Mouse (Mus musculus) testis, adult 2 months (tissue): ENCODE results near the gene 5730409E04Rik. TPM values are rescaled to one million over a fixed set of nuclear protein-coding genes. Genes with fewer than 3 reads are reported as not detected.

Source experiments
- H3K27ac ChIP-seq: fragments of 200-500 bp; 2 replicates; pipeline ENCODE4 v1.5.1; 2012; ENCODE audit warnings: low read depth, low read length; ENCODE audit not compliant: control insufficient read depth, insufficient read depth
- H3K27me3 ChIP-seq: fragments of 200-500 bp; 2 replicates; pipeline ENCODE4 v1.6.1; 2012; ENCODE audit warnings: mild to moderate bottlenecking, low read length, moderate library complexity; ENCODE audit not compliant: control insufficient read depth, insufficient read depth
- H3K36me3 ChIP-seq: fragments of 200-500 bp; 2 replicates; pipeline ENCODE4 v1.6.1; 2012; ENCODE audit warnings: mild to moderate bottlenecking, low read length; ENCODE audit not compliant: control insufficient read depth, insufficient read depth
- H3K4me1 ChIP-seq: fragments of 200-500 bp; 2 replicates; pipeline ENCODE4 v1.6.1; 2012; ENCODE audit warnings: low read length; ENCODE audit not compliant: control insufficient read depth, insufficient read depth
- H3K4me3 ChIP-seq: fragments of 200-500 bp; 2 replicates; pipeline ENCODE4 v1.5.1; 2012; ENCODE audit warnings: low read depth, mild to moderate bottlenecking, low read length, moderate library complexity, mixed read lengths; ENCODE audit not compliant: control insufficient read depth
- CTCF ChIP-seq: fragments of 200-500 bp; IDR thresholded peaks from 2 replicates; pipeline ENCODE4 v1.5.1; 2012; ENCODE audit warnings: low read depth, mild to moderate bottlenecking, inconsistent platforms, low read length, moderate library complexity; ENCODE audit not compliant: control insufficient read depth, insufficient read depth, insufficient replicate concordance
- POLR2A ChIP-seq: fragments of 200-500 bp; IDR thresholded peaks from 2 replicates; pipeline ENCODE4 v1.6.1; 2012; ENCODE audit warnings: low read depth, mild to moderate bottlenecking, inconsistent platforms, low read length, moderate library complexity; ENCODE audit not compliant: control insufficient read depth
- polyA plus RNA-seq: library from polyadenylated mRNA; depleted of rRNA; stranded (reverse); fragments of >200 nt; gene quantifications from 2 replicates; pipeline ENCODE4 v1.2.3, GENCODE M21; 2012; rRNA removed

Gene 5730409E04Rik
- 2.2 and 2.4 TPM in 2 replicates for polyA plus RNA-seq

DNA sequence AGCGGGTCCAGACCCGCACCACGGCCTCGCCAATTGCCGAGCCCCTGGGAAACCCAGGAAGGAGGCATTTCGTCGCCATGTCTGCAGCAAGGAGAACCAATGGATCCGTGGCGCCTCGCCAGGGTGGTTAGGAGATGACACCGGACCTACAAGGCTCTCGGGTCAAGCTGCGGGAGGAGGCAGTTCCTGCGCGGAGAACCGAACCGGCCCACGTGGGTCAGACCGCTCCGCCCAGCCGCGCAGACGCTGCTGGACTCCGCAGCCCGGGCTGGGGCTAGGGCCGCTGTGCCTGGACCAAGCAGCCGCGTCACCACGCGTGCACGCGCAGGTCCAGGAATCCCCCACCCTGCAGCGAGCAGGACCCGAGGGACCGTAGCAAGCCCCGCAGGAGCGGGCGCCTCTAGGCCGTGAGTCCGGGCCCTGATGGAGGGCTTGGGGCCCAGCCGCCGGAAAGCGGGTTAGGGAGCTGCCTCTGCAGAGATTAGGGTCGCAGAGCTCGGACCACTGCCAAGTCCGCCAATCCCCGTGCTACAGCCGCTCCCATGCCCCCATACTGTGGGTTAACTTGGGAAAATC, at the start of gene 5730409E04Rik:
5730409E04Rik (plus strand) TSS at position 213 of the 576 bp plus-strand sequence.
- TF ChIP-seq POLR2A (peak; percentile 56; the same call in 1 of the 2 replicates), CTCF (no peak)
- H3K36me3 ChIP-seq: no peaks in the 10 kb centered on the region
- H3K27me3 ChIP-seq: no peaks in the 10 kb centered on the region
- H3K27ac ChIP-seq: peak within 1 kb of the TSS; percentile 2; the same call in 1 of the 2 replicates
- H3K4me3 ChIP-seq: peak within 1 kb of the TSS; percentile 83
- peaks cover 8% of the 10 kb centered on the region for H3K4me1 ChIP-seq

DNA sequence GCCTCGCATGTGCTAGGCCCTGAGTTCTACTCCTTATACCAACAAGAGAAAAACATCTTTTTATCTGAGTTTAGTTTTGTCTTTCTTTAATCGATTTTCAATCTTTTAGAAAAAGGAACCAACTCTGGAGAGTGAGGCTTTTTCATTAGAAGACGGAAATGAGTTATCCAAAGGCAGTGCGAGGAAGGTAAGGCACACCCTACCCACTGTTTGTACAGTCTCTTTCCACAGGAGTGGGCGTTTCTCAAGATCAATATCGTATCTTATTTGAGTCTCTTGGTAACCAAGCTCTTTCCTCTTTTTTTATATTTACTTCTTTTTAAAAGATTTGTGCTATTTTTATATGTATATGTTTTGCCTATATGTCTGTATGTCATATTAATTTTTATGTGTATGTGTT, 45.8 kb upstream of the 5730409E04Rik start:
- TF ChIP-seq CTCF: no peak
- TF ChIP-seq POLR2A: no peak
- Histone ChIP-seq H3K27ac (no peak overlapping the region), H3K27me3 (no peaks in the 10 kb centered on the region), H3K36me3 (no peaks in the 10 kb centered on the region; the same call in 1 of the 2 replicates), H3K4me1 (no peaks in the 10 kb centered on the region), H3K4me3 (no peak overlapping the region)

DNA sequence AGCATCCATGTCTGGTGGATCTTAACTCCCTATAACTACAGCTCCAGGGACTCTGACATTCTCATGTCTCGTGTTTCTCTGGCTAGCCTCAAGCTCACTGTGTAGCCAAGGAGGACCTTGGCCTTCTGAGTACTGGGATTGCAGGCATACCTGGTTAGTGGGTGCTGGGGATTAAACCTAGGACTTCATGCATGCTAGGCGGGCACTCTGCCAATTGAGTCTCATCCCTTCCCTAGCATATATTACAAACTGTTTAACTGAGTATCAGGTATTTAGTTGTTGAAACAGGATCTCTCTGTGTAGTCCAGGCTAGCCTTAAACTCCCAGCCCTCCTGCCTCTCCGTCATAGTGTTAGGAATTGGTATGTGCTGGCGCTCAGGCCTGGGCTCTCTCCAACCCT, 42.4 kb upstream of the 5730409E04Rik start:
- H3K36me3 ChIP-seq: peaks cover under 1% of the 10 kb centered on the region
- TF ChIP-seq POLR2A (no peak), CTCF (no peak)
- H3K4me3 ChIP-seq: no peak overlapping the region
- no peaks in the 10 kb centered on the region for H3K27me3 ChIP-seq
- no peak overlapping the region for H3K27ac ChIP-seq
- no peaks in the 10 kb centered on the region for H3K4me1 ChIP-seq

DNA sequence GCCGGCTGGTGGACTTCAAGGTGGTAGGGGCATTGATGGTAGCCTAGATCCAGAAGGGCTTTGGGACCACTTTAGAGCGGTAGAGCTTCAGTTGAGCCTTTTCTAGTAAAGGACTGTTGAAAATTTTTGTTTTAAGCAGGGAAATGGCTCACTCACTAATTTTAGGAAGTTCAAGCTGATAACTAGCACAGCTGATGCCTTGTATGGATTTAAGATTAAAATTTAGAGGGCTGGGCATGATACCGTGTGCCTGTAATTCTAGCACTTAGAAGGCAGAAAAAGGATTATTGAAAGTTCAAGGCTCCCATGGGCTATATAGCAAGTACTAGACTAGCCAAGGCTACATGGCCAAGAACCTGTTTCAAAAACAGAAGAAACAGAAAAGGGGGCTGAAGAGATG, 39.8 kb upstream of the 5730409E04Rik start:
- Histone ChIP-seq H3K4me3 (no peak overlapping the region), H3K27ac (no peak overlapping the region), H3K27me3 (no peaks in the 10 kb centered on the region), H3K36me3 (peaks cover 2% of the 10 kb centered on the region), H3K4me1 (no peaks in the 10 kb centered on the region)
- TF ChIP-seq POLR2A: no peak
- no peak for TF ChIP-seq CTCF

DNA sequence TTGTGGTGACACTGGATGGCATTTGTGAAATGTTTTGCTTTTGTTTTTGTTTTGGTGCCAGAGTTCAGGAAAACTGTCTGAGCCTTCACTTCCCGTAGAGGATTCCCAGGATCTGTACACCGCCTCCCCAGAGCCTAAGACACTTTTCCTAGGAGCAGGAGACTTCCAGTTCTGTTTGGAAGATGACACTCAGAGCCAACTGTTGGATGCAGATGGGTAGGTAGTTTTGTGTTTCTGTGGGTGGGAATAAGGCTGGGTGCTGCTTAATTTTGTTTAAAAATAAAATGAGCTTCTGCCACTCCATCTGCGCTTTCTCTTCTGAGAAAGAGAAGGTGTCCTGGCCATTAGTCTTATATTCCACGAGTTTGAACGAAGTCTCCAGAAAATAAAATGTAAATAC, 33.3 kb upstream of the 5730409E04Rik start:
- no peak overlapping the region for H3K4me3 ChIP-seq
- no peaks in the 10 kb centered on the region for H3K27me3 ChIP-seq
- H3K36me3 ChIP-seq: peaks cover 2% of the 10 kb centered on the region
- H3K4me1 ChIP-seq: no peaks in the 10 kb centered on the region
- TF ChIP-seq CTCF (no peak), POLR2A (no peak)
- H3K27ac ChIP-seq: no peak overlapping the region

DNA sequence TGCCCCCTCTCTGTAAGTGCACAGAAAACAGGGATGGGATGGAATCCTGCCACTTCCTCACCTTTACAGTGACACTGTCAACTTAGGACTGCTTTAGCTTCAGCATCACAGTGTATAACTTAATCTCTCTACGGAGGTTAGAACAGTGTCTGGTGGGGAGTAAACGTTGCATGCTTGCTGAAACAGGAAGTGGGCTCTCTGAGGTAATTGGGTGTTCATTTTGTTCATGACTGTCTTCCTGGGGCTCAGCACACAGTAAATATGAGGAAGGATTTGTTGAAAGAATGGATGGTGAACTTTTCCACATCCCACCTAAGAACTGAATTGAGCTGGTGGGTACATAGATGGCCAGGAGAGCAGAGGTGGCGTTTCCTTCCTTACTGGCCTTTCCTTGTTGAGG, 31.7 kb upstream of the 5730409E04Rik start:
- no peaks in the 10 kb centered on the region for H3K4me1 ChIP-seq
- no peak overlapping the region for H3K4me3 ChIP-seq
- no peaks in the 10 kb centered on the region for H3K27me3 ChIP-seq
- no peak overlapping the region for H3K27ac ChIP-seq
- no peak for TF ChIP-seq CTCF
- no peak for TF ChIP-seq POLR2A
- H3K36me3 ChIP-seq: no peaks in the 10 kb centered on the region; the same call in 1 of the 2 replicates

DNA sequence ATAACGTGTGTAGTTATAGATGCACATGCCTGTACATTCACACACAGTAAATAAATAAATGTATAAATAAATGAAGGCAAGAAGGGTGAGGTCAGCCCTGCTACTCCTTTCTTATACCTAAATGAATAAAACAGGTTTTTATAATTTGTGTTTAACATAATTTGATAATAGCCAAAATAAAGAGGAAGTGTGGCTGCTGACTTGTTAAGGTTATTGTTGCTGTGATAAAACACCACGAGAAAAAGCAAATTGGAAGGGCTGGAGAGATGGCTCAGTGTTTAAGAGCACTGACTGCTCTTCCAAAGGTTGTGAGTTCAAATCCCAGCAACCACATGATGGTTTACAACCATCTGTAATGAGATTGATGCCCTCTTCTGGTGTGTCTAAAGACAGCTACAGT, 30.5 kb upstream of the 5730409E04Rik start:
- no peaks in the 10 kb centered on the region for H3K27me3 ChIP-seq
- no peaks in the 10 kb centered on the region; the same call in 1 of the 2 replicates for H3K36me3 ChIP-seq
- TF ChIP-seq CTCF: no peak
- no peak for TF ChIP-seq POLR2A
- no peaks in the 10 kb centered on the region for H3K4me1 ChIP-seq
- H3K4me3 ChIP-seq: no peak overlapping the region
- no peak overlapping the region for H3K27ac ChIP-seq

DNA sequence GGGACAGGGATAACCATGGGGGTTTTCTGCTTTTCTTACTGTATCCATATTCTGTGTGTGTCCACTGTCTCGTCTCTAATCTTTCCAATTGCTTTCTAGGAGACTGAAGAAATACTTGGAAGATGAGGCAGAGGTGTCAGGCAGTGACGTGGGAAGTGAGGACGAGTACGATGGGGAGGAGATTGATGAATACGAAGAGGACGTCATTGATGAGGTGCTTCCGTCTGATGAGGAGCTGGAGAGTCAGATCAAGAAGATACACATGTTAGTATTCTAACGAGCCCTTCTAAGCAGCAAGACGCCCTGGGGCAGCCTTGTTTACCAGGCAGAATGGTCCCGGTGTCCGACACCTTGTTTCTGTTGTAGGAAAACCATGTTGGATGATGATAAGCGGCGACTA, 23.9 kb upstream of the 5730409E04Rik start:
- no peak overlapping the region for H3K4me3 ChIP-seq
- no peaks in the 10 kb centered on the region for H3K27me3 ChIP-seq
- no peaks in the 10 kb centered on the region for H3K4me1 ChIP-seq
- 0 out of 2 replicates have a peak, but pooled peaks cover 1% of the 10 kb centered on the region for H3K36me3 ChIP-seq
- no peak for TF ChIP-seq POLR2A
- no peak for TF ChIP-seq CTCF
- no peak overlapping the region for H3K27ac ChIP-seq
